Mouse (Mus musculus): ENCODE data around the gene Bsn. TPM values are rescaled to one million over a fixed set of nuclear protein-coding genes. Genes with fewer than 3 reads are reported as not detected.
A peak's percentile ranks its signal among the peaks of the same experiment; 100 is the strongest.

The Bsn gene
- total RNA-seq, 1 experiment from 2014 or later: 2.7 TPM

- no peak for ATAC-seq (replicated peaks in 1 of 2; ENCODE audit: insufficient read depth in 1 of 2, low FRiP score in 2 of 2, low TSS enrichment in 1 of 2, low read depth in 1 of 2, poor library complexity in 2 of 2, severe bottlenecking in 2 of 2)
Observed at GRCm38 (mm10) chr9:108057262-108057562, 133.0 kb downstream of the Bsn start.

- ATAC-seq (replicated peaks in 1 of 2; ENCODE audit: insufficient read depth in 1 of 2, low FRiP score in 2 of 2, low TSS enrichment in 1 of 2, low read depth in 1 of 2, poor library complexity in 2 of 2, severe bottlenecking in 2 of 2): no peak
Observed at GRCm38 (mm10) chr9:108056361-108057261, 133.6 kb downstream of the Bsn start.

- no peak for ATAC-seq (replicated peaks in 1 of 2; ENCODE audit: insufficient read depth in 1 of 2, low FRiP score in 2 of 2, low TSS enrichment in 1 of 2, low read depth in 1 of 2, poor library complexity in 2 of 2, severe bottlenecking in 2 of 2)
Observed at GRCm38 (mm10) chr9:108055661-108056237, 134.4 kb downstream of the Bsn start.

- no peak for ATAC-seq (replicated peaks in 1 of 2; ENCODE audit: insufficient read depth in 1 of 2, low FRiP score in 2 of 2, low TSS enrichment in 1 of 2, low read depth in 1 of 2, poor library complexity in 2 of 2, severe bottlenecking in 2 of 2)
Observed at GRCm38 (mm10) chr9:108055061-108055460, 135.1 kb downstream of the Bsn start.

GRCm38 (mm10) chr9:108054331-108055040 is 135.7 kb downstream of the Bsn start:
- ATAC-seq (replicated peaks in 1 of 2; ENCODE audit: insufficient read depth in 1 of 2, low FRiP score in 2 of 2, low TSS enrichment in 1 of 2, low read depth in 1 of 2, poor library complexity in 2 of 2, severe bottlenecking in 2 of 2): no peak

- no peak for ATAC-seq (replicated peaks in 1 of 2; ENCODE audit: insufficient read depth in 1 of 2, low FRiP score in 2 of 2, low TSS enrichment in 1 of 2, low read depth in 1 of 2, poor library complexity in 2 of 2, severe bottlenecking in 2 of 2)
Observed at GRCm38 (mm10) chr9:108053665-108054225, 136.4 kb downstream of the Bsn start.

GRCm38 (mm10) chr9:108052885-108053664 is 137.1 kb downstream of the Bsn start, which contains the start of gene Amigo3:
Amigo3 (plus strand) TSS chr9:108053159.
- ATAC-seq (replicated peaks in 1 of 2; ENCODE audit: insufficient read depth in 1 of 2, low FRiP score in 2 of 2, low TSS enrichment in 1 of 2, low read depth in 1 of 2, poor library complexity in 2 of 2, severe bottlenecking in 2 of 2): peak; percentile 72 to 80

- no peak for ATAC-seq (replicated peaks in 1 of 2; ENCODE audit: insufficient read depth in 1 of 2, low FRiP score in 2 of 2, low TSS enrichment in 1 of 2, low read depth in 1 of 2, poor library complexity in 2 of 2, severe bottlenecking in 2 of 2)
Observed at GRCm38 (mm10) chr9:108052411-108052810, 137.8 kb downstream of the Bsn start.

- no peak for ATAC-seq (replicated peaks in 1 of 2; ENCODE audit: insufficient read depth in 1 of 2, low FRiP score in 2 of 2, low TSS enrichment in 1 of 2, low read depth in 1 of 2, poor library complexity in 2 of 2, severe bottlenecking in 2 of 2)
Observed at GRCm38 (mm10) chr9:108051931-108052220, 138.3 kb downstream of the Bsn start.

GRCm38 (mm10) chr9:108051184-108051930 is 138.8 kb downstream of the Bsn start:
- ATAC-seq (replicated peaks in 1 of 2; ENCODE audit: insufficient read depth in 1 of 2, low FRiP score in 2 of 2, low TSS enrichment in 1 of 2, low read depth in 1 of 2, poor library complexity in 2 of 2, severe bottlenecking in 2 of 2): no peak

- ATAC-seq (replicated peaks in 1 of 2; ENCODE audit: insufficient read depth in 1 of 2, low FRiP score in 2 of 2, low TSS enrichment in 1 of 2, low read depth in 1 of 2, poor library complexity in 2 of 2, severe bottlenecking in 2 of 2): no peak
Observed at GRCm38 (mm10) chr9:108049561-108050251, 140.5 kb downstream of the Bsn start.

GRCm38 (mm10) chr9:108049016-108049455 is 141.1 kb downstream of the Bsn start, which contains the start of gene Gmppb:
Gmppb (plus strand) TSS chr9:108049242.
- ATAC-seq (replicated peaks in 1 of 2; ENCODE audit: insufficient read depth in 1 of 2, low FRiP score in 2 of 2, low TSS enrichment in 1 of 2, low read depth in 1 of 2, poor library complexity in 2 of 2, severe bottlenecking in 2 of 2): peak; percentile 88

- no peak for ATAC-seq (replicated peaks in 1 of 2; ENCODE audit: insufficient read depth in 1 of 2, low FRiP score in 2 of 2, low TSS enrichment in 1 of 2, low read depth in 1 of 2, poor library complexity in 2 of 2, severe bottlenecking in 2 of 2)
Observed at GRCm38 (mm10) chr9:108048566-108048955, 141.6 kb downstream of the Bsn start.

GRCm38 (mm10) chr9:108047601-108048565 is 142.3 kb downstream of the Bsn start:
- no peak for ATAC-seq (replicated peaks in 1 of 2; ENCODE audit: insufficient read depth in 1 of 2, low FRiP score in 2 of 2, low TSS enrichment in 1 of 2, low read depth in 1 of 2, poor library complexity in 2 of 2, severe bottlenecking in 2 of 2)

GRCm38 (mm10) chr9:108046582-108046981 is 143.6 kb downstream of the Bsn start:
- ATAC-seq (replicated peaks in 1 of 2; ENCODE audit: insufficient read depth in 1 of 2, low FRiP score in 2 of 2, low TSS enrichment in 1 of 2, low read depth in 1 of 2, poor library complexity in 2 of 2, severe bottlenecking in 2 of 2): no peak

Measured in hematopoietic stem cell, adult 5-6 weeks (primary cell).